Mouse (Mus musculus): ENCODE measurements around the gene Hlx. TPM values are rescaled to one million over a fixed set of nuclear protein-coding genes. Genes with fewer than 3 reads are reported as not detected.

Gene Hlx
- polyA plus RNA-seq, 1 experiment from 2014 or later: 8.7 TPM

- H3K36me3 ChIP-seq: no peaks in the 10 kb centered on the region
- peak; percentile 43 for ATAC-seq (ENCODE audit: insufficient number of reproducible peaks, low FRiP score)
- H3K27me3 ChIP-seq (replicated peaks): peaks cover 72% of the 10 kb centered on the region
- peak overlapping the region; percentile 39; the same call in 1 of the 2 replicates for H3K27ac ChIP-seq (ENCODE audit: poor library complexity, severe bottlenecking)
- no peaks in the 10 kb centered on the region for H3K9me3 ChIP-seq (replicated peaks)
- peak overlapping the region; percentile 91 for H3K4me2 ChIP-seq
- H3K4me1 ChIP-seq (replicated peaks): peaks cover 33% of the 10 kb centered on the region
- peak overlapping the region; percentile 61 for H3K4me3 ChIP-seq
- peak overlapping the region; percentile 70 for H3K9ac ChIP-seq
- under 1% methylated on average over 84 of the region's 85 CpGs for WGBS
These were observed 524 bp downstream of the Hlx start for GRCm38 (mm10) chr1:184731644-184732545.

- no peak for ATAC-seq (ENCODE audit: insufficient number of reproducible peaks, low FRiP score)
- Histone ChIP-seq H3K27ac (ENCODE audit: poor library complexity, severe bottlenecking) (no peak overlapping the region), H3K9me3 (replicated peaks) (no peaks in the 10 kb centered on the region), H3K4me2 (peak overlapping the region; percentile 91), H3K4me3 (peak overlapping the region; percentile 61), H3K36me3 (no peaks in the 10 kb centered on the region), H3K27me3 (replicated peaks) (peaks cover 72% of the 10 kb centered on the region), H3K4me1 (replicated peaks) (peaks cover 34% of the 10 kb centered on the region), H3K9ac (peak overlapping the region; percentile 70)
- 6% methylated on average over 18 of the region's 18 CpGs for WGBS
These were observed 1.3 kb downstream of the Hlx start for GRCm38 (mm10) chr1:184731091-184731640.

- Histone ChIP-seq H3K27me3 (replicated peaks) (peaks cover 72% of the 10 kb centered on the region), H3K9ac (no peak overlapping the region), H3K9me3 (replicated peaks) (no peaks in the 10 kb centered on the region), H3K4me2 (peak overlapping the region; percentile 91), H3K36me3 (no peaks in the 10 kb centered on the region), H3K4me1 (replicated peaks) (peaks cover 34% of the 10 kb centered on the region), H3K4me3 (peak overlapping the region; percentile 61), H3K27ac (ENCODE audit: poor library complexity, severe bottlenecking) (no peak overlapping the region)
- no peak for ATAC-seq (ENCODE audit: insufficient number of reproducible peaks, low FRiP score)
- 11% methylated on average over 12 of the region's 12 CpGs for WGBS
These were observed 1.9 kb downstream of the Hlx start for GRCm38 (mm10) chr1:184730453-184731013.

GRCm38 (mm10) chr1:184729357-184730140, 2.9 kb downstream of the Hlx start:
- H3K27ac ChIP-seq (ENCODE audit: poor library complexity, severe bottlenecking): no peak overlapping the region
- H3K9ac ChIP-seq: no peak overlapping the region
- no peak for ATAC-seq (ENCODE audit: insufficient number of reproducible peaks, low FRiP score)
- peak overlapping the region; percentile 91 for H3K4me2 ChIP-seq
- peak overlapping the region; percentile 61 for H3K4me3 ChIP-seq
- H3K27me3 ChIP-seq (replicated peaks): peaks cover 78% of the 10 kb centered on the region
- H3K4me1 ChIP-seq (replicated peaks): peaks cover 33% of the 10 kb centered on the region
- no peaks in the 10 kb centered on the region for H3K9me3 ChIP-seq (replicated peaks)
- H3K36me3 ChIP-seq: no peaks in the 10 kb centered on the region
- WGBS: 10% methylated on average over 19 of the region's 19 CpGs

- Histone ChIP-seq H3K9me3 (replicated peaks) (no peaks in the 10 kb centered on the region), H3K9ac (no peak overlapping the region), H3K27ac (ENCODE audit: poor library complexity, severe bottlenecking) (no peak overlapping the region), H3K36me3 (no peaks in the 10 kb centered on the region), H3K4me1 (replicated peaks) (peaks cover 25% of the 10 kb centered on the region), H3K27me3 (replicated peaks) (peaks cover 82% of the 10 kb centered on the region), H3K4me2 (0 out of 2 replicates have a peak overlapping the region, but pooled peaks have one; percentile 91), H3K4me3 (no peak overlapping the region)
- no peak for ATAC-seq (ENCODE audit: insufficient number of reproducible peaks, low FRiP score)
- 10% methylated on average over 6 of the region's 6 CpGs for whole genome bisulfite sequencing
These were observed 3.8 kb downstream of the Hlx start for GRCm38 (mm10) chr1:184728561-184729115.

GRCm38 (mm10) chr1:184727401-184728265, 4.8 kb downstream of the Hlx start:
- H3K27ac ChIP-seq (ENCODE audit: poor library complexity, severe bottlenecking): no peak overlapping the region
- peaks cover 19% of the 10 kb centered on the region for H3K4me1 ChIP-seq (replicated peaks)
- H3K27me3 ChIP-seq (replicated peaks): peaks cover 86% of the 10 kb centered on the region
- WGBS: 10% methylated on average over 49 of the region's 49 CpGs
- H3K4me2 ChIP-seq: peak overlapping the region; percentile 76
- no peak for ATAC-seq (ENCODE audit: insufficient number of reproducible peaks, low FRiP score)
- peak overlapping the region; percentile 35; the same call in 1 of the 2 replicates for H3K9ac ChIP-seq
- H3K4me3 ChIP-seq: peak overlapping the region; percentile 45
- H3K36me3 ChIP-seq: no peaks in the 10 kb centered on the region
- no peaks in the 10 kb centered on the region for H3K9me3 ChIP-seq (replicated peaks)

- 21% methylated on average over 16 of the region's 16 CpGs for WGBS
- no peak for ATAC-seq (ENCODE audit: insufficient number of reproducible peaks, low FRiP score)
- H3K27me3 ChIP-seq (replicated peaks): peaks cover 93% of the 10 kb centered on the region
- H3K4me1 ChIP-seq (replicated peaks): peaks cover 17% of the 10 kb centered on the region
- no peak overlapping the region for H3K9ac ChIP-seq
- H3K4me3 ChIP-seq: peak overlapping the region; percentile 45
- no peak overlapping the region for H3K27ac ChIP-seq (ENCODE audit: poor library complexity, severe bottlenecking)
- no peaks in the 10 kb centered on the region for H3K9me3 ChIP-seq (replicated peaks)
- peak overlapping the region; percentile 76 for H3K4me2 ChIP-seq
- H3K36me3 ChIP-seq: no peaks in the 10 kb centered on the region
These were observed 5.7 kb downstream of the Hlx start for GRCm38 (mm10) chr1:184726576-184727300.

GRCm38 (mm10) chr1:184725318-184725790, 7.1 kb downstream of the Hlx start:
- Histone ChIP-seq H3K4me1 (replicated peaks) (peaks cover 13% of the 10 kb centered on the region), H3K27ac (ENCODE audit: poor library complexity, severe bottlenecking) (no peak overlapping the region), H3K9ac (no peak overlapping the region), H3K4me3 (no peak overlapping the region), H3K36me3 (no peaks in the 10 kb centered on the region), H3K27me3 (replicated peaks) (peaks cover 98% of the 10 kb centered on the region), H3K9me3 (replicated peaks) (no peaks in the 10 kb centered on the region), H3K4me2 (no peak overlapping the region)
- ATAC-seq (ENCODE audit: insufficient number of reproducible peaks, low FRiP score): no peak
- 10% methylated on average over 11 of the region's 11 CpGs for WGBS

GRCm38 (mm10) chr1:184724551-184725317, 7.7 kb downstream of the Hlx start:
- H3K27ac ChIP-seq (ENCODE audit: poor library complexity, severe bottlenecking): no peak overlapping the region
- 3% methylated on average over 23 of the region's 23 CpGs for WGBS
- no peak overlapping the region for H3K9ac ChIP-seq
- H3K36me3 ChIP-seq: no peaks in the 10 kb centered on the region
- no peak overlapping the region for H3K4me2 ChIP-seq
- H3K4me3 ChIP-seq: no peak overlapping the region
- peaks cover 13% of the 10 kb centered on the region for H3K4me1 ChIP-seq (replicated peaks)
- no peaks in the 10 kb centered on the region for H3K9me3 ChIP-seq (replicated peaks)
- ATAC-seq (ENCODE audit: insufficient number of reproducible peaks, low FRiP score): no peak
- peaks cover 99% of the 10 kb centered on the region for H3K27me3 ChIP-seq (replicated peaks)

All from heart, embryonic 12.5 days (tissue).